Mouse (Mus musculus) frontal cortex, postnatal 10 days (tissue): ENCODE measurements around the gene Mak.

Experiments used
- DNase-seq, 2 experiments: peaks; one replicate each; pipeline ENCODE4 v3.0.0; 2022; ENCODE audit warnings: low spot score in 2 of 2, mixed read lengths in 1 of 2

Gene Mak

DNA sequence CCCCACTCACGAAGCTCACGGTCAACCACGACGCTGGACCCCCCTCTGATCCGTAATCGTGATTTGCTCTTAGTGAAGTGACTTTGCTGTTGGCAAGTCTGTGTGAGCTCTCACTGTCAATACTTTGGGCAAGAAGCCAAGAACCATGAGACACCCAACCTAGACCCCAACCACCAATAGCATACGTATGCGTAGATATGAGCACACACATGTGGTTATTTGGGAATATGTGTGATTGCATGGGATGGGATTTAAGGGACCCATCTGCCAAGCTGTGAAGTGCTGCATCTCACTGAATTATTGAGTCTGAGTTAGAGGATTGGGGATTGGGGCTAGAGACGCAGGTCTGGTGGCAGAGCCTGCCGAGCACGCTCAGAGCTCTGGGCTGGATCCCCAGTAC lies 7.9 kb downstream of the Mak start:
- DNase-seq = no peak

- no peak for DNase-seq
These were observed 11.9 kb downstream of the Mak start for GRCm38 (mm10) chr13:41067618-41068017.

DNA sequence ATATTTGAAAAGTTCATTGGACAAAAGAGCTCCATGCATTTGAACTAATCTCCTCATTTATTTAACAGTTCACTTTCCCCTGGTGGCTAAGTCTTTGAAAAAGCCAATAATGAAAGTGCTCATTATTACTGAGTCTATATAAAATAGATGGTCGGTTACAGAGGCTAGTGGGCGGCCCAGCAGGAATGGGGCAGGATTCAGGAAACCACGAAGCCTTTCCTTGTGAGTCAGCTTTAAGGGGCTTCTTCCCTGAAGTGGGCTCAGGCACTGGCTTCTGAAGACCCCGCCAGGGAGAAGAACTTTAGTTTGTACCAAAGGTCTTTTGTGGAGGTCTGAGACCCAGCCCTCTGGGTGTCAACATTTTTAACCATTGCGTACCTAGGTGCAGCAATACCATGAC lies 27.5 kb downstream of the Mak start:
- DNase-seq = no peak

DNA sequence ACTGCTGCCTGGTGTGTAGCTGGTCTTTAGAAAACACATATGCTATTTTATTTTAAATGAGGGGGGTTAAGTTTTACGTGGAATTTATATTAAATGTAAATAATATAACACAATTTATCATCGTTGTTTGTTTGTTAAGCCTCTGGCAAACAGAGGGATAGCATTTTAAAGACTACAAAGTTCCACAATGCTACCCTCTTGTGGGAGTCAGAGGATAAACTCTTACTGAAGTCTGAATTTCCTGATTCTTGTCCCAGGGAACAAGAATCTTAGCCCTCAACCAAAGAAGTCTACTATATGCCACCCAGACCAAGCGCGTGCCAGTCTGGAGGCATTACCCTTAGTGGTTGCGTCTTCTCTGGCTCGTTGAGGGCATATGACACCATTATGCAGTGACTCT lies 32.2 kb downstream of the Mak start:
- no peak for DNase-seq

- DNase-seq = no peak
These were observed 33.6 kb downstream of the Mak start for GRCm38 (mm10) chr13:41045901-41046300.

- DNase-seq = no peak
These were observed 37.0 kb downstream of the Mak start for GRCm38 (mm10) chr13:41042511-41042910.

GRCm38 (mm10) chr13:41030098-41030497 lies 49.4 kb downstream of the Mak start:
- no peak for DNase-seq

GRCm38 (mm10) chr13:41022099-41022498 lies 57.4 kb downstream of the Mak start:
- no peak for DNase-seq

- DNase-seq = no peak
These were observed 57.9 kb downstream of the Mak start for GRCm38 (mm10) chr13:41021607-41022006.

GRCm38 (mm10) chr13:41020494-41020893 lies 59.0 kb downstream of the Mak start:
- no peak for DNase-seq

- no peak for DNase-seq
These were observed 60.5 kb downstream of the Mak start for GRCm38 (mm10) chr13:41018756-41019591.

DNA sequence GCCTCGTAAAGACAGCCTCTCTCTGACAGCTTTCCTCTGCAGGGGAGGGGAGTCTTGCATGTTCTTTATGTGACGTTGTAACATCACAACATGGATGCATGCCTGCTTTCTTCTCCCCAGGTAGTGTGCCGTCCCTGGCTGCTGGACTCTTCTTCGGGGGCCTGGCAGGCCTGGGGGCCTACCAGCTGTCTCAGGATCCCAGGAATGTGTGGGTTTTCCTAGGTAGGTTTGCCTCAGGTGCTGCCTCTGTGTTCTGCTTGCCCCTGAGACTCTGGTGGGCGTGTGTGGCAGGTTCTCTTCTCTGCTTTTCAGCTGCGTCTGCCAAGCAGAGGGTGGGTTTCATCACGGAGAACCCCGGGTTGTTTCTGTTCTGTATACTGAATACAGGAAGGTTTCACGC lies 61.3 kb downstream of the Mak start:
- no peak for DNase-seq

DNA sequence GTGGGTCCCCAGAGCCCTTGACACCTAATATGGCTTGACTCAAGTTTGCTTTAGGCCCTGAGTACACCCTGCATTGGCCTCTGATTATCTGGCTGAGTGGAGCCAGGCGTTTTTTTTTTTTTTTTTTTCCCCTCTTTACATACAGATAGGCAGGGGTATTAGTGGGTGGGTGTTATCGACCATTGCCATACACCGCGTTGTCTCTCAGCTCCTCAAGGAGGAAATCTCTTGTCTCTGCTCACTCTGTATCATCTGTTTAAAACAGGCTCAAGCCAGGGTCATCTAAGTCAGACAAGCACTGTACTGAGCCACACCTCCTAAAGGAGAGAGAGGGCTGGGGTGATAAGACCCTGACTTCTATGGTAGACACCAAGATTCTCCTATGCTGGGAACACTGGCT lies 61.7 kb downstream of the Mak start:
- DNase-seq = no peak

GRCm38 (mm10) chr13:41016797-41017405 lies 62.6 kb downstream of the Mak start:
- no peak for DNase-seq

- DNase-seq = peak; percentile 89 to 93
These were observed 63.5 kb downstream of the Mak start, which contains the start of gene Tmem14c for GRCm38 (mm10) chr13:41015829-41016634. Gene Tmem14c (plus strand): TSS chr13:41016292.

DNA sequence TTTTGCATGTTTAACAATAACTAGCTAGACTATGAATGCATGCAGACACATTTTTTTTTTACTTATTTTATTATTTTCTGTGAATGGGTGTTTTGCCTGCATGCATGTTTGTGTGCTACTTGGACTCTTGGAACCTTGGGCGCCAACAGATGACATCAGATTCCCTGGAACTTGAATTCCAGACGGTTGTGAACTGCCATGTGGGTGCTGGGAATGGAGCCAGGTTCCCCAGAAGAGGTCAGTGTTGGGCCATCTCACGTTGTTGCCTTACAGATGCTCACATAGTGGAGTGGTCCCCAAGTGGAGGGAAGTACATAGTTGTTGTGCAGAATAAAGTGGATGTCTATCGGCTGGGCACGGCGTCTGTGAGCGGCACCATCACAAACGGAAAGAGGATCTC lies 70.6 kb downstream of the Mak start:
- DNase-seq = no peak

GRCm38 (mm10) chr13:41008271-41008670 lies 71.2 kb downstream of the Mak start:
- no peak for DNase-seq

DNA sequence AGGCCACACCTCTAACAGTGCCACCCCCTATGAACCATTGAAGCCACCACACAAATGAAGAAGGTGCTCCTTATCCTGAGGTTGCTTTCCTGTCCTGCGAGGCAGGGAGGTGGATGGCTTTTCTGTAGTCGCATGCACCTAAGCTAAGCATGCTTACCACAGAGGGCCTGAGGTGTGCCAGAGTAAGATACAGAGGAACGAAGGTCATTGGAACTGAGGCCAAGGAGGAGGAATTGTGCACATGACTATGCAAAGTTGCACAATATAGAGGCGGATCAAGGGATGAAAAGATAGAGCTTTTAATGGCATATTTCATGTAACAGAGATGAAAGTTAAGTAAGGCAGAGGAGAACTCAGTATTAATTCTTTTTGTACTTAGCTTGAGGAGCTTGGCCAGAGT lies 73.3 kb downstream of the Mak start:
- no peak for DNase-seq

DNA sequence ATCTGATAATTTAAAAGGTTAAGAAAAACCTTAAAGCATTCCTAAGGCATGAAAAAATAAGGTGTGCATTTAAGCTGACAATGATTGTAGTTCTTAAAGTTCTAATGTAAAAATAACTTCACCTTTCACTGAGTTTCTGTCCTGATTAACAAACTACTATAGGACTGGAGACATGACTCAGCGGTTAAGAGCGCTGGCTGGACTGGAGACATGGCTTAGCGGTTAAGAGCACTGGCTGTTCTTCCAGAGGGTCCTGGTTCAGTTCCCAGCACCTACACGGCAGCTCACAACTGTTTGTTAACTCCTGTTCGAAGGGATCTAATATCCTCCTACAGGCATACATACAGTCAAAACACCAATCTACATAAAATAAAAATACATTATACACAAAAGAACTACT lies 77.5 kb downstream of the Mak start:
- DNase-seq = no peak

- DNase-seq = peak; percentile 87 to 92
These were observed 78.4 kb downstream of the Mak start, which contains the start of gene Pak1ip1 for GRCm38 (mm10) chr13:41000926-41001639. Gene Pak1ip1 (plus strand): TSS chr13:41001023.

- peak; percentile 34 to 42 for DNase-seq
These were observed 79.2 kb downstream of the Mak start for GRCm38 (mm10) chr13:41000140-41000925.
